Mouse (Mus musculus) fibroblast of lung, adult 2 months (primary cell): ENCODE measurements around the gene Nfkbia.
A peak's percentile ranks its signal among the peaks of the same experiment; 100 is the strongest.

ENCODE experiments used
- DNase-seq: peaks from one replicate; pipeline ENCODE4 v3.0.0-alpha.2; 2011; ENCODE audit warnings: low read depth

Gene Nfkbia

GRCm38 (mm10) chr12:55442861-55443850 is 49.3 kb downstream of the Nfkbia start:
- peak; percentile 97 for DNase-seq

GRCm38 (mm10) chr12:55442245-55442644 is 50.2 kb downstream of the Nfkbia start:
- DNase-seq, result no peak

GRCm38 (mm10) chr12:55440416-55440815 is 52.0 kb downstream of the Nfkbia start:
- no peak for DNase-seq
